Mouse (Mus musculus) hematopoietic stem cell, adult 5-6 weeks (primary cell): ENCODE measurements around the gene Dhdds. TPM values are rescaled to one million over a fixed set of nuclear protein-coding genes. Genes with fewer than 3 reads are reported as not detected.
A peak's percentile ranks its signal among the peaks of the same experiment; 100 is the strongest.

Source experiments
- ATAC-seq, 2 experiments: fragments of 125-278 bp in 1 of 2; replicated peaks in 1 of 2; 2 replicates each; pipeline ENCODE4 v1.8.0; 2016 to 2017; ENCODE audit warnings: inconsistent platforms in 2 of 2, mild to moderate bottlenecking in 2 of 2, moderate number of reproducible peaks in 2 of 2, low read depth in 1 of 2, moderate TSS enrichment in 1 of 2; ENCODE audit not compliant: low FRiP score in 2 of 2, poor library complexity in 2 of 2, severe bottlenecking in 2 of 2, insufficient read depth in 1 of 2, low TSS enrichment in 1 of 2
- total RNA-seq: library from RNA; stranded (forward); fragments of 172-1452, 232-1000 nt; gene quantifications from 2 replicates; pipeline ENCODE4 v1.2.3, GENCODE M21; 2017

Gene Dhdds
- total RNA-seq, 1 experiment from 2014 or later = 19.2 TPM

GRCm38 (mm10) chr4:133969114-133969770, 31.5 kb downstream of the Dhdds start:
- ATAC-seq = no peak

- peak; percentile 67 to 74; a peak in 3 of 4 replicates for ATAC-seq
Measured at GRCm38 (mm10) chr4:133968150-133968921, 32.4 kb downstream of the Dhdds start, which contains the start of gene Hmgn2. Gene Hmgn2, minus strand, starts transcription at chr4:133968650.

- ATAC-seq = no peak; a peak in 4 of 4 replicates
Measured at GRCm38 (mm10) chr4:133967866-133968149, 32.9 kb downstream of the Dhdds start.

- peak; percentile 43 to 74 for ATAC-seq
Measured at GRCm38 (mm10) chr4:133967138-133967865, 33.4 kb downstream of the Dhdds start.

- no peak for ATAC-seq
Measured at GRCm38 (mm10) chr4:133966271-133966940, 34.3 kb downstream of the Dhdds start.

GRCm38 (mm10) chr4:133962566-133962965, 38.2 kb downstream of the Dhdds start:
- no peak for ATAC-seq

GRCm38 (mm10) chr4:133958884-133959283, 41.8 kb downstream of the Dhdds start:
- no peak for ATAC-seq

GRCm38 (mm10) chr4:133956358-133956757, 44.4 kb downstream of the Dhdds start:
- no peak for ATAC-seq

- ATAC-seq = no peak
Measured at GRCm38 (mm10) chr4:133946736-133947135, 54.0 kb downstream of the Dhdds start.

GRCm38 (mm10) chr4:133943791-133944190, 56.9 kb downstream of the Dhdds start:
- ATAC-seq = no peak

GRCm38 (mm10) chr4:133942679-133943078, 58.0 kb downstream of the Dhdds start:
- peak in 1 of 2 experiments; percentile 53; a peak in 1 of 4 replicates for ATAC-seq

- ATAC-seq = no peak
Measured at GRCm38 (mm10) chr4:133941576-133941975, 59.1 kb downstream of the Dhdds start.

- no peak; a peak in 1 of 4 replicates for ATAC-seq
Measured at GRCm38 (mm10) chr4:133940386-133941260, 60.1 kb downstream of the Dhdds start.

- no peak for ATAC-seq
Measured at GRCm38 (mm10) chr4:133938077-133938476, 62.6 kb downstream of the Dhdds start.

GRCm38 (mm10) chr4:133931785-133932184, 68.9 kb downstream of the Dhdds start:
- ATAC-seq = no peak

- ATAC-seq = peak; percentile 29 to 35; a peak in 1 of 4 replicates
Measured at GRCm38 (mm10) chr4:133931349-133931748, 69.4 kb downstream of the Dhdds start.

- peak; percentile 19 to 54; a peak in 2 of 4 replicates for ATAC-seq
Measured at GRCm38 (mm10) chr4:133929278-133929670, 71.4 kb downstream of the Dhdds start.
